Mouse (Mus musculus) adrenal gland, postnatal 4 days (tissue): ENCODE data around the gene Map3k20. TPM values are rescaled to one million over a fixed set of nuclear protein-coding genes. Genes with fewer than 3 reads are reported as not detected.

Source experiments
- DNase-seq, 2 experiments: peaks; one replicate each; pipeline ENCODE4 v3.0.0; 2021 to 2022; ENCODE audit warnings: low spot score in 2 of 2, mixed read lengths in 2 of 2
- total RNA-seq, 2 experiments: library from RNA; stranded (reverse); gene quantifications; 2 replicates each; pipeline ENCODE4 v1.2.3; 2021

Gene Map3k20
- total RNA-seq, 2 experiments from 2014 or later = 40.8 to 43.4 TPM

GRCm38 (mm10) chr2:72476486-72477211, 191.2 kb downstream of the Map3k20 start:
- no peak for DNase-seq

DNA sequence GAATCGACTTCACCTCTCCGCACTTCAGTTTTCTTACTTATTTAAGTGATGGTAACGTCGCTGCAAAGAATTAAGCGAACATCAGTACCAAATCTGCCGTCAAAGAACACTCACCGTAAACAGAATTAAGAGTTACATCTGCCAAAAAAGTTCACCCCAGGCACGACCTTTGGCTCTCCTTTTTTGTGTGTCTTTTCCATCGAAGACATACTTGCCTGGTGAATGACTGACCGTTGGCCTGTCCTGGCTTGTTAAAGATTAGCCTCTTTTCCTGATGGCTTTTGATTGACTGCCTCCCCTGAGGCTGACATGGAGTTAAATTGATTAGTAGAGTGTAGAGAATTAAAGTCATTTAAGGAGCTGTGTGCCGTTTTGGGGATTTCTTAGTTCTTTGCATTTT, 191.8 kb downstream of the Map3k20 start:
- DNase-seq = no peak

GRCm38 (mm10) chr2:72478176-72478575, 192.7 kb downstream of the Map3k20 start:
- no peak for DNase-seq

GRCm38 (mm10) chr2:72478921-72479320, 193.5 kb downstream of the Map3k20 start:
- no peak for DNase-seq

- no peak for DNase-seq
Observed at GRCm38 (mm10) chr2:72479818-72480217, 194.4 kb downstream of the Map3k20 start.

- no peak for DNase-seq
Observed at GRCm38 (mm10) chr2:72491650-72492049, 206.2 kb downstream of the Map3k20 start.

Other genes starting within 250 kb of the Map3k20 start
- 10 to 100 TPM; 22.9 to 25.7 TPM for gene Cdca7, start 190.5 kb downstream of the Map3k20 start, total RNA-seq